Mouse (Mus musculus) spleen, postnatal 36 days (tissue): Measurements from ENCODE around the gene Arhgap44.

Experiments used
- DNase-seq, 2 experiments: peaks; one replicate each; pipeline ENCODE4 v3.0.0; 2022; ENCODE audit warnings: low spot score in 2 of 2, mixed read lengths in 1 of 2

Gene Arhgap44

GRCm38 (mm10) chr11:65088451-65089222, 74.1 kb downstream of the Arhgap44 start:
- no peak for DNase-seq

GRCm38 (mm10) chr11:65080761-65081160, 82.0 kb downstream of the Arhgap44 start:
- no peak for DNase-seq

- no peak for DNase-seq
Observed at GRCm38 (mm10) chr11:65080274-65080673, 82.5 kb downstream of the Arhgap44 start.

- no peak for DNase-seq
Observed at GRCm38 (mm10) chr11:65069609-65070008, 93.2 kb downstream of the Arhgap44 start.

GRCm38 (mm10) chr11:65069051-65069450, 93.7 kb downstream of the Arhgap44 start:
- DNase-seq = no peak

GRCm38 (mm10) chr11:65065201-65065600, 97.6 kb downstream of the Arhgap44 start:
- DNase-seq = no peak

GRCm38 (mm10) chr11:65061437-65061836, 101.3 kb downstream of the Arhgap44 start:
- DNase-seq = no peak

GRCm38 (mm10) chr11:65059531-65059930, 103.2 kb downstream of the Arhgap44 start:
- DNase-seq = no peak

GRCm38 (mm10) chr11:65058224-65058908, 104.4 kb downstream of the Arhgap44 start:
- DNase-seq = no peak

GRCm38 (mm10) chr11:65055596-65055995, 107.2 kb downstream of the Arhgap44 start:
- DNase-seq = no peak

- no peak for DNase-seq
Observed at GRCm38 (mm10) chr11:65054216-65054615, 108.5 kb downstream of the Arhgap44 start.

- DNase-seq = no peak
Observed at GRCm38 (mm10) chr11:65050819-65051218, 111.9 kb downstream of the Arhgap44 start.

GRCm38 (mm10) chr11:65049090-65049489, 113.7 kb downstream of the Arhgap44 start:
- DNase-seq = no peak

- DNase-seq = no peak
Observed at GRCm38 (mm10) chr11:65040556-65040955, 122.2 kb downstream of the Arhgap44 start.

GRCm38 (mm10) chr11:65039517-65040095, 123.2 kb downstream of the Arhgap44 start:
- no peak for DNase-seq

- DNase-seq = no peak
Observed at GRCm38 (mm10) chr11:65038996-65039395, 123.8 kb downstream of the Arhgap44 start.

GRCm38 (mm10) chr11:65032221-65032620, 130.5 kb downstream of the Arhgap44 start:
- no peak for DNase-seq

GRCm38 (mm10) chr11:65030201-65030600, 132.6 kb downstream of the Arhgap44 start:
- DNase-seq = no peak

- DNase-seq = no peak
Observed at GRCm38 (mm10) chr11:65028049-65028448, 134.7 kb downstream of the Arhgap44 start.

- no peak for DNase-seq
Observed at GRCm38 (mm10) chr11:65022771-65023170, 140.0 kb downstream of the Arhgap44 start.

- no peak for DNase-seq
Observed at GRCm38 (mm10) chr11:65020744-65021143, 142.0 kb downstream of the Arhgap44 start.

- DNase-seq = no peak
Observed at GRCm38 (mm10) chr11:65016754-65017153, 146.0 kb downstream of the Arhgap44 start.

- no peak for DNase-seq
Observed at GRCm38 (mm10) chr11:65013906-65014305, 148.9 kb downstream of the Arhgap44 start.
